Mouse (Mus musculus) forebrain, embryonic 16.5 days (tissue): ENCODE measurements around the gene Fem1b. TPM values are rescaled to one million over a fixed set of nuclear protein-coding genes. Genes with fewer than 3 reads are reported as not detected.

ENCODE experiments used
- ATAC-seq: fragments of 200-750 bp; cut with Nextera tagmentation; 2 replicates; pipeline ENCODE4 v1.8.0; 2017; ENCODE audit warnings: mild to moderate bottlenecking, moderate library complexity
- H3K27ac ChIP-seq: fragments of 300-500 bp; sonication (generic); 2 replicates; pipeline ENCODE4 v1.5.1; 2014; ENCODE audit warnings: low read length, control low read depth
- H3K27me3 ChIP-seq: fragments of 300-500 bp; sonication (generic); replicated peaks from 2 replicates; pipeline ENCODE4 v1.6.1; 2014; ENCODE audit warnings: low read length; ENCODE audit not compliant: control insufficient read depth, insufficient read depth
- H3K36me3 ChIP-seq: fragments of 300-500 bp; sonication (generic); 2 replicates; pipeline ENCODE4 v1.6.1; 2014; ENCODE audit not compliant: control insufficient read depth, insufficient read depth
- H3K4me1 ChIP-seq: fragments of 300-500 bp; sonication (generic); replicated peaks from 2 replicates; pipeline ENCODE4 v1.6.1; 2014; ENCODE audit warnings: low read length; ENCODE audit not compliant: control insufficient read depth, insufficient read depth
- H3K4me2 ChIP-seq: fragments of 300-500 bp; sonication (generic); 2 replicates; pipeline ENCODE4 v1.6.1; 2014; ENCODE audit warnings: mild to moderate bottlenecking, low read length, control low read depth
- H3K4me3 ChIP-seq: fragments of 300-500 bp; sonication (generic); replicated peaks from 2 replicates; pipeline ENCODE4 v1.5.1; 2014; ENCODE audit warnings: mild to moderate bottlenecking, low read length, control low read depth
- H3K9ac ChIP-seq: fragments of 300-500 bp; sonication (generic); replicated peaks from 2 replicates; pipeline ENCODE4 v1.6.1; 2014; ENCODE audit warnings: low read depth, low read length, control low read depth
- H3K9me3 ChIP-seq: fragments of 300-500 bp; sonication (generic); 2 replicates; pipeline ENCODE4 v1.6.1; 2016; ENCODE audit warnings: low read length; ENCODE audit not compliant: control insufficient read depth
- WGBS: fragments of 180-500 bp; shearing (Covaris S2); extraction: QIAGEN DNeasy Blood & Tissue Kit; methylation state at CpG from one replicate; pipeline ENCODE4 v1.1.7; 2014; 5-methylcytosine and 5-hydroxymethylcytosine counted together
- polyA plus RNA-seq: library from polyadenylated mRNA; unstranded; fragments of >200 nt; fragmentation: Nextera tagmentation; extraction: Ambion mirVana; gene quantifications from 2 replicates; pipeline ENCODE4 v1.2.1, GENCODE M21; 2015

The Fem1b gene
- polyA plus RNA-seq, 1 experiment from 2014 or later = 50.2 TPM

- WGBS = 0% methylated on average over 3 of the region's 3 CpGs
- Histone ChIP-seq H3K4me3 (no peak overlapping the region), H3K9ac (no peak overlapping the region), H3K36me3 (no peaks in the 10 kb centered on the region), H3K4me2 (no peak overlapping the region), H3K9me3 (no peaks in the 10 kb centered on the region), H3K27me3 (no peaks in the 10 kb centered on the region), H3K4me1 (peaks cover 2% of the 10 kb centered on the region; the same call in 1 of the 2 replicates), H3K27ac (no peak overlapping the region)
- ATAC-seq = peak; percentile 50; the same call in 1 of the 2 replicates
Measured at GRCm38 (mm10) chr9:62847694-62848093, 36.0 kb upstream of the Fem1b start.

DNA sequence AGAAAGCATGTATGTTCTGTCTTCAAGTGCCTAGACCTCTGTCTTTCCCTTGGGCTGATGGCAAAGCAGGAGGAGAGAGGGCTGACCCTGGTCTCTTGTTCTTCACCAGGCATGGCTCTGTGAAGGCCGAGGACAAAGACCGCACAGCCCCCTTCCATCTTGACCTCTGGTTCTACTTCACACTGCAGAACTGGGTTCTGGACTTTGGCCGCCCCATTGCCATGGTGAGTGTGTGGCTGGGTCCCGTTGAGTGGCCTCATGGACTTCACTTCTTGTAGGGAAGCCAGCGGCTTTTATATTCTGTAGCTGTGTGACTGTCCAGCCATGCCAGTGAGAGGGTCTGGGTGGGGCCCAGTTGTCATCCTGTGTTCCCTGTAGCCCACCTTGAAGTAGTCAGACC, 32.7 kb upstream of the Fem1b start:
- 95% methylated on average over 5 of the region's 5 CpGs for WGBS
- no peaks in the 10 kb centered on the region for H3K36me3 ChIP-seq
- H3K27ac ChIP-seq = no peak overlapping the region
- no peak overlapping the region for H3K9ac ChIP-seq
- no peak overlapping the region for H3K4me3 ChIP-seq
- peaks cover 5% of the 10 kb centered on the region for H3K4me1 ChIP-seq
- H3K4me2 ChIP-seq = no peak overlapping the region
- no peaks in the 10 kb centered on the region for H3K9me3 ChIP-seq
- H3K27me3 ChIP-seq = no peaks in the 10 kb centered on the region
- ATAC-seq = no peak

- 78% methylated on average over 10 of the region's 10 CpGs for WGBS
- no peak overlapping the region for H3K9ac ChIP-seq
- H3K4me1 ChIP-seq = peaks cover 10% of the 10 kb centered on the region
- no peaks in the 10 kb centered on the region for H3K9me3 ChIP-seq
- no peak overlapping the region for H3K4me2 ChIP-seq
- no peak overlapping the region for H3K4me3 ChIP-seq
- no peak overlapping the region for H3K27ac ChIP-seq
- no peaks in the 10 kb centered on the region for H3K36me3 ChIP-seq
- no peaks in the 10 kb centered on the region for H3K27me3 ChIP-seq
- ATAC-seq = no peak
Measured at GRCm38 (mm10) chr9:62843356-62844024, 31.8 kb upstream of the Fem1b start.

- peak overlapping the region; percentile 74 for H3K4me3 ChIP-seq
- H3K9ac ChIP-seq = peak overlapping the region; percentile 85
- no peak overlapping the region; the same call in 1 of the 2 replicates for H3K27ac ChIP-seq
- H3K4me2 ChIP-seq = peak overlapping the region; percentile 90
- H3K4me1 ChIP-seq = peaks cover 10% of the 10 kb centered on the region
- ATAC-seq = 0 out of 2 replicates have a peak, but pooled peaks have one; percentile 3
- WGBS = 16% methylated on average over 14 of the region's 14 CpGs
- H3K9me3 ChIP-seq = no peaks in the 10 kb centered on the region
- no peaks in the 10 kb centered on the region for H3K27me3 ChIP-seq
- no peaks in the 10 kb centered on the region for H3K36me3 ChIP-seq
Measured at GRCm38 (mm10) chr9:62839172-62839770, 27.5 kb upstream of the Fem1b start.

DNA sequence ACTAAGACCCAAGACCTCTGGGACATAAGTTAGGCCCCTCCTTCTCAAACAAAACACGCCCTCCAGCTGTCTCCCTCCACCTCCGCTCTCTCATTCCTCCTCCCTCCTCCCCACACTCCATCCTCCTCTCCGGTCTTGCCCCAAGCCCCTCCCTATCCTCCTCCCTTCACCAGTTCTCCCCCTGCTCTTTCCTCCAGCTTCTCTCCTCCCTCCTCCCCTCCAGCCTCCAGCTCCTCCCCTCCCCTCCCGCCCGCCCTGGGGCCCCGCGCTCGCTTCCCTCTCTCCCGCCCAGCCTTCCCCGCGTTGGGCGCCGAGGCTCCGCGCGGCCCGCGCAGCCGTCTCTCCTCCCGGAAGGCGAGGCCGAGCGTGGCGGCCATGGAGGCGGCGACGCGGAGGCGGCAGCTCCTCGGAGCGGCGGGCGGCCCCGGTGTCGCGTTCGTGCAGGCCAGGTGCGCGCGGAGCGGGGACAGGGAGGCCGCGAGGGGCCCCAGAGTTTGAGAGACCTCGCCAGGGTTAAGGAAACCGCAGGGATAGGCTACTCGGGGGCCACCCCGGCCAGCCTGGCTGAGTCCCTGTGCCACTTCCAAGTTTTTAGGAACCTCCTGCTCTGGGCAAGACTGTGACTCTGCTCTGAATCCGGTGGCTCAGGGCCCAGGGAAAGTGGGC, 26.9 kb upstream of the Fem1b start, which contains the start of gene Cln6:
Cln6 (plus strand) TSS at position 280 of the 666 bp plus-strand sequence.
- peak within 1 kb of the TSS; percentile 74 for H3K4me3 ChIP-seq
- no peaks in the 10 kb centered on the region for H3K27me3 ChIP-seq
- WGBS = under 1% methylated on average over 40 of the region's 48 CpGs
- peak within 1 kb of the TSS; percentile 90 for H3K4me2 ChIP-seq
- peak; percentile 92 for ATAC-seq
- H3K9me3 ChIP-seq = no peaks in the 10 kb centered on the region
- H3K36me3 ChIP-seq = no peaks in the 10 kb centered on the region
- H3K27ac ChIP-seq = peak within 1 kb of the TSS; percentile 68
- peaks cover 10% of the 10 kb centered on the region for H3K4me1 ChIP-seq
- peak within 1 kb of the TSS; percentile 85 for H3K9ac ChIP-seq

GRCm38 (mm10) chr9:62838146-62838505, 26.4 kb upstream of the Fem1b start:
- WGBS = 12% methylated on average over 8 of the region's 8 CpGs
- peak; percentile 23; the same call in 1 of the 2 replicates for ATAC-seq
- Histone ChIP-seq H3K27ac (no peak overlapping the region), H3K4me2 (peak overlapping the region; percentile 90), H3K9me3 (no peaks in the 10 kb centered on the region), H3K36me3 (no peaks in the 10 kb centered on the region), H3K4me1 (peaks cover 10% of the 10 kb centered on the region), H3K27me3 (no peaks in the 10 kb centered on the region), H3K9ac (peak overlapping the region; percentile 85; the same call in 1 of the 2 replicates), H3K4me3 (peak overlapping the region; percentile 74)

DNA sequence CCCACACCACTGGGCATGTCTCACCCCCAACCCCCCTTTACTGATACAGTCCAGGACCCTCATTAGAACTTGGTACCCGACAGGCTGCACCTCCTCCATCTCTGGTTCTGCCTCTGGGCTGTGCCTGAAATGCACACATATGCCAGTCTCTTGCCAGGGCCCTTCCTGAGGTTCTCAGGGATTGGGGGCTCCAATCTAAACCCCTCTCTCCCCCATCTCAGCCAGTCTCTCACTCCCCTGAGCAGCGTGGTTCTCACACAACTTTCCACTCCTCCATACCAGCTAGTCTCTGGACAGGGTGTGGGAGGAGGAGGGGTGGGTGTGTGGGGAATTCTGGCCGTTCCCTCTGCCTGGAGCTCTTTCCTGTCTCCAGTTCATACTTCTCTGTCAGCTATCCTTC, 25.9 kb upstream of the Fem1b start:
- Histone ChIP-seq H3K4me3 (no peak overlapping the region), H3K27me3 (no peaks in the 10 kb centered on the region), H3K4me2 (no peak overlapping the region), H3K36me3 (no peaks in the 10 kb centered on the region), H3K9me3 (no peaks in the 10 kb centered on the region), H3K9ac (no peak overlapping the region), H3K27ac (no peak overlapping the region), H3K4me1 (peaks cover 10% of the 10 kb centered on the region)
- ATAC-seq = no peak
- WGBS = 70% methylated on average over 3 of the region's 3 CpGs

- peaks cover 10% of the 10 kb centered on the region for H3K4me1 ChIP-seq
- H3K9ac ChIP-seq = no peak overlapping the region
- no peaks in the 10 kb centered on the region for H3K36me3 ChIP-seq
- no peak for ATAC-seq
- no peaks in the 10 kb centered on the region for H3K27me3 ChIP-seq
- H3K4me2 ChIP-seq = no peak overlapping the region
- H3K27ac ChIP-seq = no peak overlapping the region
- H3K9me3 ChIP-seq = no peaks in the 10 kb centered on the region
- 50% methylated on average over 4 of the region's 4 CpGs for WGBS
- no peak overlapping the region for H3K4me3 ChIP-seq
Measured at GRCm38 (mm10) chr9:62835705-62836446, 24.1 kb upstream of the Fem1b start.

DNA sequence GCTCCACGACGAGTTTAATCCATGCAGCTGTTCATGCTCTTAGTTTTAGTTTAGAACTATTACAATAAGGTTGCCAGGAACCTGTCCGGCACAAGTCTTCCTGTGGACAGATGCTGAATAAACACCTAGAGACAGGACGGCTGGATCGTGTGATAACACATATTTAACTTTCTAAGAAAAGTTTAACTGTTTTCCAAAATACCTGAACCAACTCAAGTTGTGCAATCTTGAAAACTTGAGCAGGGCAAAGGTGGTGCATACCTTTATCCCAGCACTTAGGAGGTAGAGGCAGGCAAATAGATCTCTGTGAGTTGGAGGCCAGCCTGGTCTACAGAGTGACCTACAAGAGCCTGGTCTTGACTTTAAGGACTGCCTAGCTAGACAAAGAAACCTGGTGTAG, 23.2 kb upstream of the Fem1b start:
- Histone ChIP-seq H3K4me2 (no peak overlapping the region), H3K27me3 (no peaks in the 10 kb centered on the region), H3K9me3 (no peaks in the 10 kb centered on the region), H3K4me3 (no peak overlapping the region), H3K9ac (no peak overlapping the region), H3K4me1 (peaks cover 10% of the 10 kb centered on the region), H3K36me3 (no peaks in the 10 kb centered on the region), H3K27ac (no peak overlapping the region)
- ATAC-seq = no peak
- 81% methylated on average over 5 of the region's 5 CpGs for WGBS
